13 mouse cellular contexts compared by ENCODE assay signal in the genomic region with DNA sequence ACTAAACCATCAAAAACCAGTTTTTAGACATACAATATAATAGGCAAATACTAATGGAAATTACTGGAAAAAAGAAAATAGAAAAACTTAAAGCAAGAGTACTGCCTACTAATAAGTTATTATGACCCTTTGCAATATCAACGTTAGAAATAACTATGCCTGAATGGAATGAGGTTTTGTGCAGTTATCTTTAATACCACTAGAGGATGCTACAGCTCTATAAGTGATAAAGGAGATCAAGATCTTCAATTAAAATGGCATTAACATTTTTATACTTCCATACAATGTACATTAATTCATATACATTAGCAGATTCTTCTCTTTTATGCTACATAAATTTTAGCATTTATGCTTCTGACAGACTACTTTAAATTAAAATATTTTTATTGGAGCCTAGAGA. TPM values are rescaled to one million over a fixed set of nuclear protein-coding genes. Genes with fewer than 3 reads are reported as not detected.
A peak's percentile ranks its signal among the peaks of the same experiment; 100 is the strongest.
DNase-seq lines count a peak whose midpoint lies in the region; ATAC-seq and TF ChIP-seq lines count a peak whose summit lies in the region.
"Had no signal": no experiment of that assay in that cellular context is flagged by ENCODE, and none has a peak within 500 bp of the region (broad histone marks: within the 10 kb centered on the region; RNA-seq: fewer than 3 reads in every experiment).

No protein-coding gene starts in this region.

- ATAC-seq in inflammation-experienced regulatory T-cells, adult 6 months = peak; percentile 76
- ATAC-seq in forebrain, embryonic 16.5 days = no peak

- peak; percentile 51; the same call in 1 of the 2 replicates for TF ChIP-seq CTCF in cerebellum, adult 2 months (IDR thresholded peaks at IDR 0.05; ENCODE audit: borderline replicate concordance, insufficient read depth, low read depth, low read length)
- peak; percentile 98 for TF ChIP-seq CTCF in layer of hippocampus, adult 2 months (conservative IDR thresholded peaks at IDR 0.05)

- DNase-seq in cerebellum, adult 2 months = peak in 1 of 2 experiments; percentile 45
- no peak for DNase-seq in cerebellum, adult 8-10 months
- DNase-seq in layer of hippocampus, adult 2 months (ENCODE audit: low spot score in 2 of 2) = peak; percentile 24 to 26
- DNase-seq in layer of hippocampus, postnatal 25 days (ENCODE audit: extremely low spot score in 1 of 2, low spot score in 1 of 2) = no peak
- DNase-seq in ES-E14 (ENCODE audit: low read depth, low spot score) = no peak
- DNase-seq in thymus, postnatal 10 days (ENCODE audit: low spot score in 2 of 2) = no peak
- DNase-seq: layer of hippocampus, postnatal 36 days; right cerebral cortex, postnatal 25 days had no signal

- no peaks in the 10 kb centered on the region; the same call in none of the 2 replicates for H3K36me3 ChIP-seq in ES-E14 (ENCODE audit: control insufficient read depth, insufficient read depth, low read length, poor library complexity, severe bottlenecking)
- H3K36me3 ChIP-seq in forebrain, embryonic 16.5 days (ENCODE audit: control insufficient read depth, insufficient read depth) = no peaks in the 10 kb centered on the region; the same call in 1 of the 2 replicates

- no peaks in the 10 kb centered on the region for H3K4me1 ChIP-seq in cerebellum, adult 2 months (ENCODE audit: control insufficient read depth, insufficient read depth, low read length)
- no peaks in the 10 kb centered on the region for H3K4me1 ChIP-seq in ES-E14 (ENCODE audit: control insufficient read depth in 2 of 2, insufficient read depth in 2 of 2, low read length in 2 of 2, poor library complexity in 1 of 2)
- H3K4me1 ChIP-seq in forebrain, embryonic 16.5 days (replicated peaks; ENCODE audit: control insufficient read depth, insufficient read depth, low read length) = no peaks in the 10 kb centered on the region
- H3K4me1 ChIP-seq: forebrain, embryonic 10.5 days had no signal

- no peak overlapping the region for H3K4me3 ChIP-seq in cerebellum, adult 2 months (replicated peaks; ENCODE audit: insufficient read depth, low read depth, low read length)
- no peak overlapping the region for H3K4me3 ChIP-seq in layer of hippocampus, adult 2 months
- no peak overlapping the region for H3K4me3 ChIP-seq in ES-E14 (ENCODE audit: insufficient read depth in 1 of 2, low read depth in 1 of 2, low read length in 2 of 2, poor library complexity in 1 of 2, severe bottlenecking in 1 of 2)
- no peak overlapping the region for H3K4me3 ChIP-seq in forebrain, embryonic 16.5 days (replicated peaks; ENCODE audit: low read length)
- H3K4me3 ChIP-seq: forebrain, embryonic 10.5 days; megakaryocyte, embryonic 14.5 days had no signal

- no peaks in the 10 kb centered on the region for H3K9me3 ChIP-seq in ES-E14 (ENCODE audit: control insufficient read depth, insufficient read depth, low read depth, low read length)
- H3K9me3 ChIP-seq in forebrain, embryonic 16.5 days (ENCODE audit: control insufficient read depth, low read length) = no peaks in the 10 kb centered on the region
- H3K9me3 ChIP-seq: forebrain, embryonic 10.5 days; megakaryocyte, embryonic 14.5 days had no signal

- no peak for TF ChIP-seq POLR2A in cerebellum, adult 2 months (IDR thresholded peaks at IDR 0.05; ENCODE audit: borderline replicate concordance, insufficient read depth, low read length)

- H3K4me2 ChIP-seq in forebrain, embryonic 16.5 days (ENCODE audit: low read length) = no peak overlapping the region

- in situ Hi-C loops in ES-E14 (cut with MboI; ENCODE audit: low sequenced_read_pairs in 2 of 2, unreplicated experiment in 2 of 2) = loop anchor here in 1 of 2 experiments (10.0 kb wide), 1 partner anchor 242 kb away; no protein-coding TSS in a partner anchor

- WGBS in cerebellum, adult 2 months = 2% methylated on average over 1 of the region's 1 CpGs
- WGBS in forebrain, embryonic 16.5 days = 7% methylated on average over 1 of the region's 1 CpGs

- no peaks in the 10 kb centered on the region for H3K27me3 ChIP-seq in cerebellum, adult 2 months (ENCODE audit: control insufficient read depth, insufficient read depth, low read length)
- H3K27me3 ChIP-seq in forebrain, embryonic 16.5 days (replicated peaks; ENCODE audit: control insufficient read depth, insufficient read depth, low read length) = no peaks in the 10 kb centered on the region
- H3K27me3 ChIP-seq: megakaryocyte, embryonic 14.5 days had no signal

- H3K27ac ChIP-seq in cerebellum, adult 2 months (ENCODE audit: insufficient read depth, low read length) = no peak overlapping the region
- H3K27ac ChIP-seq in layer of hippocampus, adult 2 months = no peak overlapping the region
- no peak overlapping the region for H3K27ac ChIP-seq in ES-E14 (ENCODE audit: insufficient read depth, low read depth, low read length, poor library complexity, severe bottlenecking)
- H3K27ac ChIP-seq in forebrain, embryonic 16.5 days (ENCODE audit: low read length) = no peak overlapping the region
- H3K27ac ChIP-seq: forebrain, embryonic 10.5 days had no signal

- H3K9ac ChIP-seq in ES-E14 (ENCODE audit: insufficient read depth, low read depth, low read length, poor library complexity, severe bottlenecking) = no peak overlapping the region
- H3K9ac ChIP-seq in forebrain, embryonic 16.5 days (replicated peaks; ENCODE audit: low read depth, low read length) = no peak overlapping the region

TF ChIP-seq in ES-E14, 5 proteins besides CTCF, POLR2A, EP300 and RAD21:
- TF ChIP-seq ZC3H11A (IDR thresholded peaks at IDR 0.05; ENCODE audit: borderline replicate concordance, low read depth, low read length) (peak; percentile 61), MAFK (IDR thresholded peaks at IDR 0.05; ENCODE audit: insufficient read depth, low read depth, low read length) (no peak)

RNA-seq across cellular contexts. Expression of gene Gm28729, which starts 48.2 kb away (rescaled TPM):
- 0.21 and 0.35 TPM in 2 replicates for polyA plus RNA-seq in cerebellum, adult 2 months (2012; rRNA removed)
- total RNA-seq in layer of hippocampus, adult 2 months (2021) = under 1 TPM in 1 of 2 experiments, not detected in 1; 0.34 TPM
- total RNA-seq in layer of hippocampus, postnatal 25 days (2021) = under 1 TPM; 0.17 to 0.31 TPM
- 0.32 and 0.40 TPM in 2 replicates for total RNA-seq in ES-E14 (2012; rRNA removed)
- not detected for polyA plus RNA-seq in inflammation-experienced regulatory T-cells, adult 6 months (2017; shearing (Covaris generic))
- polyA plus RNA-seq in forebrain, embryonic 16.5 days (2015; fragmentation: Nextera tagmentation; extraction: Ambion mirVana) = 0.24 and 0.36 TPM in 2 replicates
- total RNA-seq: heart, postnatal 10 days had no signal
- polyA plus RNA-seq: forebrain, embryonic 10.5 days had no signal

RNA-seq across cellular contexts. Expression of gene Rasa2, which starts 58.2 kb away (rescaled TPM):
- 8.3 and 9.3 TPM in 2 replicates for polyA plus RNA-seq in cerebellum, adult 2 months (2012; rRNA removed)
- total RNA-seq in layer of hippocampus, adult 2 months (2021) = 10 to 100 TPM; 27.7 to 31.8 TPM
- total RNA-seq in layer of hippocampus, postnatal 25 days (2021) = 10 to 100 TPM; 25.6 to 29.7 TPM
- 8.4 and 9.7 TPM in 2 replicates for total RNA-seq in ES-E14 (2012; rRNA removed)
- polyA plus RNA-seq in inflammation-experienced regulatory T-cells, adult 6 months (2017; shearing (Covaris generic)) = 10 to 100 TPM; 31.5 to 41.1 (median 34.3) TPM
- polyA plus RNA-seq in forebrain, embryonic 16.5 days (2015; fragmentation: Nextera tagmentation; extraction: Ambion mirVana) = 19.6 and 22.8 TPM in 2 replicates

Comparison
In these comparisons a context has a peak if more than half of its experiments do, and no peak if none do; other contexts are left out.
1. DNase-seq: peak in layer of hippocampus, adult 2 months (2 of 2); none in cerebellum, adult 8-10 months (single experiment), layer of hippocampus, postnatal 25 days (0 of 2), ES-E14 (single experiment) and thymus, postnatal 10 days (0 of 2).